Mouse (Mus musculus): ENCODE measurements at regions not wholly inside any gene's neighbourhood (a gene's known extent, or its start where the extent isn't known, plus 50 kb on each side); places are given as distances from the start of the nearest gene placed in this dataset.
A peak's percentile ranks its signal among the peaks of the same experiment; 100 is the strongest.

GRCm38 (mm10) chr8:6583337-6584096 lies 1478.4 kb upstream of the Slc10a2 start:
- TF ChIP-seq CEBPB (IDR thresholded peaks at IDR 0.05; ENCODE audit: low read depth) = no peak
- no peak for TF ChIP-seq MYOD1 (IDR thresholded peaks at IDR 0.05; ENCODE audit: control insufficient read depth, insufficient read length, low read depth)
- no peak for TF ChIP-seq MAX (IDR thresholded peaks at IDR 0.05)
- no peaks in the 10 kb centered on the region for H3K36me3 ChIP-seq (ENCODE audit: control insufficient read depth, insufficient read depth)
- H3K79me2 ChIP-seq (ENCODE audit: control insufficient read depth, insufficient read depth) = no peaks in the 10 kb centered on the region
- H3ac ChIP-seq (ENCODE audit: control insufficient read depth, insufficient read length, low read depth) = no peak overlapping the region
- H3K27me3 ChIP-seq (ENCODE audit: control insufficient read depth, insufficient read depth, insufficient read length) = no peaks in the 10 kb centered on the region
- H3K79me3 ChIP-seq (ENCODE audit: low read depth) = no peaks in the 10 kb centered on the region
- no peak overlapping the region for H3K4me3 ChIP-seq (ENCODE audit: insufficient read depth, poor library complexity, severe bottlenecking)

GRCm38 (mm10) chr8:6582732-6583131 lies 1477.6 kb upstream of the Slc10a2 start:
- H3K79me2 ChIP-seq (ENCODE audit: control insufficient read depth, insufficient read depth) = no peaks in the 10 kb centered on the region

GRCm38 (mm10) chr8:6577868-6578634 lies 1472.9 kb upstream of the Slc10a2 start:
- no peak for TF ChIP-seq MYOG (IDR thresholded peaks at IDR 0.05; ENCODE audit: control insufficient read depth, extremely low read depth, insufficient read length)
- no peak for TF ChIP-seq MAX (IDR thresholded peaks at IDR 0.05)
- no peak for TF ChIP-seq MYOD1 (IDR thresholded peaks at IDR 0.05; ENCODE audit: control insufficient read depth, insufficient read length, low read depth)
- no peak for TF ChIP-seq FOSL1 (IDR thresholded peaks at IDR 0.05; ENCODE audit: insufficient read depth, low read length, poor library complexity, severe bottlenecking)
- no peak for TF ChIP-seq CEBPB (IDR thresholded peaks at IDR 0.05; ENCODE audit: low read depth)
- no peak for TF ChIP-seq CTCF (IDR thresholded peaks at IDR 0.05; ENCODE audit: control insufficient read depth, insufficient read depth, insufficient read length)
- no peak overlapping the region for H3K4me3 ChIP-seq (ENCODE audit: insufficient read depth, poor library complexity, severe bottlenecking)
- H3K36me3 ChIP-seq (ENCODE audit: control insufficient read depth, insufficient read depth) = no peaks in the 10 kb centered on the region
- H3K79me3 ChIP-seq (ENCODE audit: low read depth) = no peaks in the 10 kb centered on the region
- no peak overlapping the region for H3ac ChIP-seq (ENCODE audit: control insufficient read depth, insufficient read length, low read depth)
- no peaks in the 10 kb centered on the region for H3K27me3 ChIP-seq (ENCODE audit: control insufficient read depth, insufficient read depth, insufficient read length)
- H3K79me2 ChIP-seq (ENCODE audit: control insufficient read depth, insufficient read depth) = no peaks in the 10 kb centered on the region

More at GRCm38 (mm10) chr8:6582732-6583131, 1477.6 kb upstream of the Slc10a2 start:
- no peaks in the 10 kb centered on the region for H3K79me3 ChIP-seq (ENCODE audit: low read depth)
- no peaks in the 10 kb centered on the region for H3K27me3 ChIP-seq (ENCODE audit: control insufficient read depth, insufficient read depth, insufficient read length)
- no peak for TF ChIP-seq CTCF (IDR thresholded peaks at IDR 0.05; ENCODE audit: control insufficient read depth, insufficient read depth, insufficient read length)
- no peak for TF ChIP-seq USF1 (IDR thresholded peaks at IDR 0.05; ENCODE audit: low read depth)
- H3ac ChIP-seq (ENCODE audit: control insufficient read depth, insufficient read length, low read depth) = no peak overlapping the region
- no peak overlapping the region for H3K4me3 ChIP-seq (ENCODE audit: insufficient read depth, poor library complexity, severe bottlenecking)
- H3K36me3 ChIP-seq (ENCODE audit: control insufficient read depth, insufficient read depth) = no peaks in the 10 kb centered on the region

GRCm38 (mm10) chr8:6575241-6575640 lies 1470.1 kb upstream of the Slc10a2 start:
- TF ChIP-seq CEBPB (IDR thresholded peaks at IDR 0.05; ENCODE audit: low read depth) = no peak
- TF ChIP-seq CTCF (IDR thresholded peaks at IDR 0.05; ENCODE audit: control insufficient read depth, insufficient read depth, insufficient read length) = no peak
- no peak for TF ChIP-seq USF1 (IDR thresholded peaks at IDR 0.05; ENCODE audit: low read depth)
- TF ChIP-seq MYOG (IDR thresholded peaks at IDR 0.05; ENCODE audit: control insufficient read depth, extremely low read depth, insufficient read length) = no peak
- TF ChIP-seq FOSL1 (IDR thresholded peaks at IDR 0.05; ENCODE audit: insufficient read depth, low read length, poor library complexity, severe bottlenecking) = no peak
- TF ChIP-seq MAX (IDR thresholded peaks at IDR 0.05) = no peak
- TF ChIP-seq MYOD1 (IDR thresholded peaks at IDR 0.05; ENCODE audit: control insufficient read depth, insufficient read length, low read depth) = no peak

GRCm38 (mm10) chr8:6573492-6573891 lies 1468.3 kb upstream of the Slc10a2 start:
- H3K36me3 ChIP-seq (ENCODE audit: control insufficient read depth, insufficient read depth) = no peaks in the 10 kb centered on the region
- no peaks in the 10 kb centered on the region for H3K79me2 ChIP-seq (ENCODE audit: control insufficient read depth, insufficient read depth)
- H3ac ChIP-seq (ENCODE audit: control insufficient read depth, insufficient read length, low read depth) = no peak overlapping the region
- no peaks in the 10 kb centered on the region for H3K27me3 ChIP-seq (ENCODE audit: control insufficient read depth, insufficient read depth, insufficient read length)
- TF ChIP-seq CEBPB (IDR thresholded peaks at IDR 0.05; ENCODE audit: low read depth) (no peak), MYOD1 (IDR thresholded peaks at IDR 0.05; ENCODE audit: control insufficient read depth, insufficient read length, low read depth) (peak; percentile 95), USF1 (IDR thresholded peaks at IDR 0.05; ENCODE audit: low read depth) (no peak)
- no peaks in the 10 kb centered on the region for H3K79me3 ChIP-seq (ENCODE audit: low read depth)
- H3K4me3 ChIP-seq (ENCODE audit: insufficient read depth, poor library complexity, severe bottlenecking) = no peak overlapping the region

More at GRCm38 (mm10) chr8:6575241-6575640, 1470.1 kb upstream of the Slc10a2 start:
- no peak overlapping the region for H3ac ChIP-seq (ENCODE audit: control insufficient read depth, insufficient read length, low read depth)
- H3K36me3 ChIP-seq (ENCODE audit: control insufficient read depth, insufficient read depth) = no peaks in the 10 kb centered on the region
- H3K4me3 ChIP-seq (ENCODE audit: insufficient read depth, poor library complexity, severe bottlenecking) = no peak overlapping the region
- H3K79me3 ChIP-seq (ENCODE audit: low read depth) = no peaks in the 10 kb centered on the region
- H3K27me3 ChIP-seq (ENCODE audit: control insufficient read depth, insufficient read depth, insufficient read length) = no peaks in the 10 kb centered on the region
- no peaks in the 10 kb centered on the region for H3K79me2 ChIP-seq (ENCODE audit: control insufficient read depth, insufficient read depth)

GRCm38 (mm10) chr8:6572066-6572665 lies 1467.0 kb upstream of the Slc10a2 start:
- Histone ChIP-seq H3K36me3 (ENCODE audit: control insufficient read depth, insufficient read depth) (no peaks in the 10 kb centered on the region), H3K79me2 (ENCODE audit: control insufficient read depth, insufficient read depth) (no peaks in the 10 kb centered on the region), H3K79me3 (ENCODE audit: low read depth) (no peaks in the 10 kb centered on the region), H3K4me3 (ENCODE audit: insufficient read depth, poor library complexity, severe bottlenecking) (no peak overlapping the region), H3ac (ENCODE audit: control insufficient read depth, insufficient read length, low read depth) (no peak overlapping the region), H3K27me3 (ENCODE audit: control insufficient read depth, insufficient read depth, insufficient read length) (no peaks in the 10 kb centered on the region)
- TF ChIP-seq CTCF (IDR thresholded peaks at IDR 0.05; ENCODE audit: control insufficient read depth, insufficient read depth, insufficient read length) (peak; percentile 42), MYOD1 (IDR thresholded peaks at IDR 0.05; ENCODE audit: control insufficient read depth, insufficient read length, low read depth) (no peak), CEBPB (IDR thresholded peaks at IDR 0.05; ENCODE audit: low read depth) (no peak)

All from C2C12 (cell line).